Mouse (Mus musculus): ENCODE measurements around the gene Fkbp5. TPM values are rescaled to one million over a fixed set of nuclear protein-coding genes. Genes with fewer than 3 reads are reported as not detected.

Fkbp5 gene
- polyA plus RNA-seq, 1 experiment = 48.6 TPM

- Histone ChIP-seq H3K4me3 (replicated peaks; ENCODE audit: control insufficient read depth, low read depth, low read length) (no peak overlapping the region), H3K27ac (ENCODE audit: control insufficient read depth, insufficient read depth, low read depth, low read length, poor library complexity) (no peak overlapping the region), H3K4me1 (ENCODE audit: control insufficient read depth, insufficient read depth, low read length) (peaks cover 1% of the 10 kb centered on the region; the same call in 1 of the 2 replicates)
- WGBS = 37% methylated on average over 7 of the region's 7 CpGs
- TF ChIP-seq CTCF (IDR thresholded peaks at IDR 0.05; ENCODE audit: control insufficient read depth, insufficient read depth, low read length) = no peak
- TF ChIP-seq POLR2A (IDR thresholded peaks at IDR 0.05; ENCODE audit: borderline replicate concordance, control insufficient read depth, low read depth, low read length) = no peak
Measured at GRCm38 (mm10) chr17:28488258-28489013, 28.9 kb downstream of the Fkbp5 start.

GRCm38 (mm10) chr17:28487584-28488257, 29.6 kb downstream of the Fkbp5 start:
- Histone ChIP-seq H3K4me3 (replicated peaks; ENCODE audit: control insufficient read depth, low read depth, low read length) (no peak overlapping the region), H3K4me1 (ENCODE audit: control insufficient read depth, insufficient read depth, low read length) (peaks cover 3% of the 10 kb centered on the region), H3K27ac (ENCODE audit: control insufficient read depth, insufficient read depth, low read depth, low read length, poor library complexity) (no peak overlapping the region)
- no peak for TF ChIP-seq CTCF (IDR thresholded peaks at IDR 0.05; ENCODE audit: control insufficient read depth, insufficient read depth, low read length)
- TF ChIP-seq POLR2A (IDR thresholded peaks at IDR 0.05; ENCODE audit: borderline replicate concordance, control insufficient read depth, low read depth, low read length) = no peak
- WGBS = 75% methylated on average over 18 of the region's 18 CpGs

- Histone ChIP-seq H3K4me3 (replicated peaks; ENCODE audit: control insufficient read depth, low read depth, low read length) (no peak overlapping the region), H3K27ac (ENCODE audit: control insufficient read depth, insufficient read depth, low read depth, low read length, poor library complexity) (no peak overlapping the region; the same call in 1 of the 2 replicates), H3K4me1 (ENCODE audit: control insufficient read depth, insufficient read depth, low read length) (peaks cover 3% of the 10 kb centered on the region)
- 78% methylated on average over 6 of the region's 6 CpGs for WGBS
- no peak for TF ChIP-seq POLR2A (IDR thresholded peaks at IDR 0.05; ENCODE audit: borderline replicate concordance, control insufficient read depth, low read depth, low read length)
- TF ChIP-seq CTCF (IDR thresholded peaks at IDR 0.05; ENCODE audit: control insufficient read depth, insufficient read depth, low read length) = no peak
Measured at GRCm38 (mm10) chr17:28486720-28487119, 30.6 kb downstream of the Fkbp5 start.

GRCm38 (mm10) chr17:28485977-28486400, 31.3 kb downstream of the Fkbp5 start:
- H3K27ac ChIP-seq (ENCODE audit: control insufficient read depth, insufficient read depth, low read depth, low read length, poor library complexity) = peak overlapping the region; percentile 97
- TF ChIP-seq POLR2A (IDR thresholded peaks at IDR 0.05; ENCODE audit: borderline replicate concordance, control insufficient read depth, low read depth, low read length) (peak; percentile 74; the same call in 1 of the 2 replicates), CTCF (IDR thresholded peaks at IDR 0.05; ENCODE audit: control insufficient read depth, insufficient read depth, low read length) (no peak)
- WGBS = under 1% methylated on average over 58 of the region's 58 CpGs
- peaks cover 3% of the 10 kb centered on the region for H3K4me1 ChIP-seq (ENCODE audit: control insufficient read depth, insufficient read depth, low read length)
- peak overlapping the region; percentile 74 for H3K4me3 ChIP-seq (replicated peaks; ENCODE audit: control insufficient read depth, low read depth, low read length)

- TF ChIP-seq CTCF (IDR thresholded peaks at IDR 0.05; ENCODE audit: control insufficient read depth, insufficient read depth, low read length) (no peak), POLR2A (IDR thresholded peaks at IDR 0.05; ENCODE audit: borderline replicate concordance, control insufficient read depth, low read depth, low read length) (peak; percentile 24; the same call in 1 of the 2 replicates)
- under 1% methylated on average over 77 of the region's 77 CpGs for WGBS
- H3K27ac ChIP-seq (ENCODE audit: control insufficient read depth, insufficient read depth, low read depth, low read length, poor library complexity) = peak overlapping the region; percentile 97
- H3K4me1 ChIP-seq (ENCODE audit: control insufficient read depth, insufficient read depth, low read length) = peaks cover 3% of the 10 kb centered on the region
- H3K4me3 ChIP-seq (replicated peaks; ENCODE audit: control insufficient read depth, low read depth, low read length) = peak overlapping the region; percentile 74
Measured at GRCm38 (mm10) chr17:28485446-28485948, 31.8 kb downstream of the Fkbp5 start.

- TF ChIP-seq POLR2A (IDR thresholded peaks at IDR 0.05; ENCODE audit: borderline replicate concordance, control insufficient read depth, low read depth, low read length) (no peak), CTCF (IDR thresholded peaks at IDR 0.05; ENCODE audit: control insufficient read depth, insufficient read depth, low read length) (no peak)
- Histone ChIP-seq H3K4me3 (replicated peaks; ENCODE audit: control insufficient read depth, low read depth, low read length) (peak overlapping the region; percentile 74), H3K4me1 (ENCODE audit: control insufficient read depth, insufficient read depth, low read length) (peaks cover 3% of the 10 kb centered on the region), H3K27ac (ENCODE audit: control insufficient read depth, insufficient read depth, low read depth, low read length, poor library complexity) (peak overlapping the region; percentile 97)
- WGBS = 3% methylated on average over 30 of the region's 30 CpGs
Measured at GRCm38 (mm10) chr17:28484704-28485445, 32.5 kb downstream of the Fkbp5 start.

GRCm38 (mm10) chr17:28477421-28477820, 39.9 kb downstream of the Fkbp5 start:
- no peak for TF ChIP-seq POLR2A (IDR thresholded peaks at IDR 0.05; ENCODE audit: borderline replicate concordance, control insufficient read depth, low read depth, low read length)
- TF ChIP-seq CTCF (IDR thresholded peaks at IDR 0.05; ENCODE audit: control insufficient read depth, insufficient read depth, low read length) = no peak
- WGBS = 83% methylated on average over 8 of the region's 8 CpGs
- Histone ChIP-seq H3K4me1 (ENCODE audit: control insufficient read depth, insufficient read depth, low read length) (no peaks in the 10 kb centered on the region; the same call in 1 of the 2 replicates), H3K4me3 (replicated peaks; ENCODE audit: control insufficient read depth, low read depth, low read length) (no peak overlapping the region), H3K27ac (ENCODE audit: control insufficient read depth, insufficient read depth, low read depth, low read length, poor library complexity) (no peak overlapping the region)
